Mouse (Mus musculus): ENCODE measurements around the gene Chil1. TPM values are rescaled to one million over a fixed set of nuclear protein-coding genes. Genes with fewer than 3 reads are reported as not detected.

The Chil1 gene
- polyA plus RNA-seq, 1 experiment = 1,277 TPM

GRCm38 (mm10) chr1:134192024-134192423 lies 10.0 kb downstream of the Chil1 start:
- Histone ChIP-seq H3K4me3 (replicated peaks; ENCODE audit: extremely low read depth, low read depth, low read length) (no peak overlapping the region), H3K4me1 (ENCODE audit: control insufficient read depth, insufficient read depth, low read length) (peaks cover 7% of the 10 kb centered on the region; the same call in 1 of the 2 replicates)
- no peak for TF ChIP-seq CTCF (IDR thresholded peaks at IDR 0.05; ENCODE audit: insufficient read depth, low read length)
- no peak for TF ChIP-seq POLR2A (IDR thresholded peaks at IDR 0.05; ENCODE audit: borderline replicate concordance, extremely low read depth, low read depth, low read length)
- no peak for DNase-seq
- WGBS = 43% methylated on average over 4 of the region's 4 CpGs

GRCm38 (mm10) chr1:134193126-134193525 lies 11.2 kb downstream of the Chil1 start, which contains the start of gene Mybph:
TSS of gene Mybph (plus strand) at chr1:134193448.
- Histone ChIP-seq H3K4me1 (ENCODE audit: control insufficient read depth, insufficient read depth, low read length) (peaks cover 7% of the 10 kb centered on the region; the same call in 1 of the 2 replicates), H3K4me3 (replicated peaks; ENCODE audit: extremely low read depth, low read depth, low read length) (no peak within 1 kb of the TSS)
- no peak for DNase-seq
- 78% methylated on average over 1 of the region's 1 CpGs for WGBS
- TF ChIP-seq CTCF (IDR thresholded peaks at IDR 0.05; ENCODE audit: insufficient read depth, low read length) (no peak), POLR2A (IDR thresholded peaks at IDR 0.05; ENCODE audit: borderline replicate concordance, extremely low read depth, low read depth, low read length) (no peak)

GRCm38 (mm10) chr1:134193674-134194197 lies 11.8 kb downstream of the Chil1 start:
- whole genome bisulfite sequencing = 48% methylated on average over 7 of the region's 7 CpGs
- TF ChIP-seq CTCF (IDR thresholded peaks at IDR 0.05; ENCODE audit: insufficient read depth, low read length) = no peak
- TF ChIP-seq POLR2A (IDR thresholded peaks at IDR 0.05; ENCODE audit: borderline replicate concordance, extremely low read depth, low read depth, low read length) = no peak
- no peak for DNase-seq
- no peak overlapping the region for H3K4me3 ChIP-seq (replicated peaks; ENCODE audit: extremely low read depth, low read depth, low read length)
- H3K4me1 ChIP-seq (ENCODE audit: control insufficient read depth, insufficient read depth, low read length) = peaks cover 7% of the 10 kb centered on the region; the same call in 1 of the 2 replicates

GRCm38 (mm10) chr1:134194298-134195022 lies 12.5 kb downstream of the Chil1 start:
- TF ChIP-seq POLR2A (IDR thresholded peaks at IDR 0.05; ENCODE audit: borderline replicate concordance, extremely low read depth, low read depth, low read length) = no peak
- TF ChIP-seq CTCF (IDR thresholded peaks at IDR 0.05; ENCODE audit: insufficient read depth, low read length) = no peak
- H3K4me1 ChIP-seq (ENCODE audit: control insufficient read depth, insufficient read depth, low read length) = peaks cover 7% of the 10 kb centered on the region; the same call in 1 of the 2 replicates
- 68% methylated on average over 16 of the region's 16 CpGs for WGBS
- no peak for DNase-seq
- no peak overlapping the region for H3K4me3 ChIP-seq (replicated peaks; ENCODE audit: extremely low read depth, low read depth, low read length)

- Histone ChIP-seq H3K4me1 (ENCODE audit: control insufficient read depth, insufficient read depth, low read length) (peaks cover 7% of the 10 kb centered on the region; the same call in 1 of the 2 replicates), H3K4me3 (replicated peaks; ENCODE audit: extremely low read depth, low read depth, low read length) (no peak overlapping the region)
- no peak for DNase-seq
- TF ChIP-seq CTCF (IDR thresholded peaks at IDR 0.05; ENCODE audit: insufficient read depth, low read length) = no peak
- TF ChIP-seq POLR2A (IDR thresholded peaks at IDR 0.05; ENCODE audit: borderline replicate concordance, extremely low read depth, low read depth, low read length) = no peak
- 58% methylated on average over 2 of the region's 2 CpGs for WGBS
These were observed 13.1 kb downstream of the Chil1 start for GRCm38 (mm10) chr1:134195117-134195516.

- Histone ChIP-seq H3K4me3 (replicated peaks; ENCODE audit: extremely low read depth, low read depth, low read length) (no peak overlapping the region), H3K4me1 (ENCODE audit: control insufficient read depth, insufficient read depth, low read length) (peaks cover 7% of the 10 kb centered on the region; the same call in 1 of the 2 replicates)
- WGBS = 32% methylated on average over 3 of the region's 3 CpGs
- DNase-seq = no peak
- TF ChIP-seq CTCF (IDR thresholded peaks at IDR 0.05; ENCODE audit: insufficient read depth, low read length) = no peak
- no peak for TF ChIP-seq POLR2A (IDR thresholded peaks at IDR 0.05; ENCODE audit: borderline replicate concordance, extremely low read depth, low read depth, low read length)
These were observed 13.6 kb downstream of the Chil1 start for GRCm38 (mm10) chr1:134195571-134195970.

DNA sequence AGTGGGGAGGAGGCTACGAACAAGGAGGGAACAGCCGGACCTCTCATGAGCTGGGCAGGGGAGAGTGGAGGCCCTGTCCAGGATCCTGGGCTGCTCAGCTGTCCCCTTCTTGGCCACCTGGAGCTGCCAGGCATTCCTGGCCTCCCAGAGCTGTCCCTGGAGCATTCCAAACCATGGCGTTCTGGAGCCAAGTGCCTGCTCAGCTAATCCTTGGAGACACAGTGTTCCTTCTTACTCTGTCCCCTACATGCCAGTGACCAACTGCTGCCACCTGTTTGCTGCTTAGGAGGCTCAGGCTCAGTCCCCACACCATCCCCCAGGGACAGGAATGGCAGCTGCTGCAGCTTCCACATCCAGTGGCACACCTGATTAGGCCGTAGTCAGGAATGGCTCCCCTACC lies 14.0 kb downstream of the Chil1 start:
- WGBS = 41% methylated on average over 4 of the region's 4 CpGs
- Histone ChIP-seq H3K4me1 (ENCODE audit: control insufficient read depth, insufficient read depth, low read length) (peaks cover 7% of the 10 kb centered on the region; the same call in 1 of the 2 replicates), H3K4me3 (replicated peaks; ENCODE audit: extremely low read depth, low read depth, low read length) (no peak overlapping the region)
- TF ChIP-seq POLR2A (IDR thresholded peaks at IDR 0.05; ENCODE audit: borderline replicate concordance, extremely low read depth, low read depth, low read length) = no peak
- TF ChIP-seq CTCF (IDR thresholded peaks at IDR 0.05; ENCODE audit: insufficient read depth, low read length) = no peak
- no peak for DNase-seq

GRCm38 (mm10) chr1:134196386-134196785 lies 14.4 kb downstream of the Chil1 start:
- Histone ChIP-seq H3K4me3 (replicated peaks; ENCODE audit: extremely low read depth, low read depth, low read length) (no peak overlapping the region), H3K4me1 (ENCODE audit: control insufficient read depth, insufficient read depth, low read length) (peaks cover 7% of the 10 kb centered on the region; the same call in 1 of the 2 replicates)
- 46% methylated on average over 4 of the region's 4 CpGs for WGBS
- TF ChIP-seq POLR2A (IDR thresholded peaks at IDR 0.05; ENCODE audit: borderline replicate concordance, extremely low read depth, low read depth, low read length) = no peak
- TF ChIP-seq CTCF (IDR thresholded peaks at IDR 0.05; ENCODE audit: insufficient read depth, low read length) = peak; percentile 67
- peak; percentile 68 for DNase-seq

GRCm38 (mm10) chr1:134197325-134197982 lies 15.5 kb downstream of the Chil1 start:
- no peak for DNase-seq
- no peak for TF ChIP-seq CTCF (IDR thresholded peaks at IDR 0.05; ENCODE audit: insufficient read depth, low read length)
- TF ChIP-seq POLR2A (IDR thresholded peaks at IDR 0.05; ENCODE audit: borderline replicate concordance, extremely low read depth, low read depth, low read length) = no peak
- Histone ChIP-seq H3K4me3 (replicated peaks; ENCODE audit: extremely low read depth, low read depth, low read length) (no peak overlapping the region), H3K4me1 (ENCODE audit: control insufficient read depth, insufficient read depth, low read length) (peaks cover 7% of the 10 kb centered on the region; the same call in 1 of the 2 replicates)
- 82% methylated on average over 15 of the region's 15 CpGs for WGBS
